Mouse (Mus musculus) spleen, adult 2 months (tissue): ENCODE data around the gene Pnldc1. TPM values are rescaled to one million over a fixed set of nuclear protein-coding genes. Genes with fewer than 3 reads are reported as not detected.

Experiments used
- DNase-seq, 2 experiments: peaks; one replicate each; pipeline versions ENCODE4 v3.0.0 to v3.0.0-alpha.2; 2012 to 2021; ENCODE audit warnings: low spot score in 2 of 2, low read depth in 1 of 2
- H3K27ac ChIP-seq: fragments of 200-500 bp; 2 replicates; pipeline ENCODE4 v1.5.1; 2012; ENCODE audit warnings: low read length, inconsistent platforms; ENCODE audit not compliant: insufficient read depth
- H3K27me3 ChIP-seq: fragments of 200-500 bp; 2 replicates; pipeline ENCODE4 v1.6.1; 2012; ENCODE audit warnings: mild to moderate bottlenecking, moderate library complexity, low read length, inconsistent platforms; ENCODE audit not compliant: control insufficient read depth, insufficient read depth
- H3K36me3 ChIP-seq: fragments of 200-500 bp; 2 replicates; pipeline ENCODE4 v1.6.1; 2012; ENCODE audit warnings: mild to moderate bottlenecking, low read length, inconsistent platforms; ENCODE audit not compliant: control insufficient read depth, insufficient read depth
- H3K4me1 ChIP-seq: fragments of 200-500 bp; 2 replicates; pipeline ENCODE4 v1.6.1; 2011; ENCODE audit warnings: inconsistent platforms; ENCODE audit not compliant: control insufficient read depth, insufficient read depth, insufficient read length
- H3K4me3 ChIP-seq: fragments of 200-500 bp; 2 replicates; pipeline ENCODE4 v1.5.1; 2011; ENCODE audit warnings: mild to moderate bottlenecking, inconsistent platforms; ENCODE audit not compliant: insufficient read depth, insufficient read length; ENCODE audit errors: extremely low read depth
- CTCF ChIP-seq: fragments of 200-500 bp; IDR thresholded peaks from 2 replicates; pipeline ENCODE4 v1.5.1; 2011; ENCODE audit warnings: mild to moderate bottlenecking, inconsistent platforms; ENCODE audit not compliant: insufficient read depth, insufficient read length, insufficient replicate concordance; ENCODE audit errors: extremely low read depth
- POLR2A ChIP-seq: fragments of 200-500 bp; IDR thresholded peaks from 2 replicates; pipeline ENCODE4 v1.6.1; 2011; ENCODE audit warnings: low read depth, low read length, inconsistent platforms
- WGBS: fragments of 180-500 bp; shearing (Covaris S2); methylation state at CpG from one replicate; pipeline ENCODE4 v1.1.7; 2018; 5-methylcytosine and 5-hydroxymethylcytosine counted together
- polyA plus RNA-seq: library from polyadenylated mRNA; depleted of rRNA; stranded (reverse); fragments of >200 nt; gene quantifications from 2 replicates; pipeline ENCODE4 v1.2.3, GENCODE M21; 2012; rRNA removed

Gene Pnldc1
- polyA plus RNA-seq, 1 experiment: 0.32 TPM

DNA sequence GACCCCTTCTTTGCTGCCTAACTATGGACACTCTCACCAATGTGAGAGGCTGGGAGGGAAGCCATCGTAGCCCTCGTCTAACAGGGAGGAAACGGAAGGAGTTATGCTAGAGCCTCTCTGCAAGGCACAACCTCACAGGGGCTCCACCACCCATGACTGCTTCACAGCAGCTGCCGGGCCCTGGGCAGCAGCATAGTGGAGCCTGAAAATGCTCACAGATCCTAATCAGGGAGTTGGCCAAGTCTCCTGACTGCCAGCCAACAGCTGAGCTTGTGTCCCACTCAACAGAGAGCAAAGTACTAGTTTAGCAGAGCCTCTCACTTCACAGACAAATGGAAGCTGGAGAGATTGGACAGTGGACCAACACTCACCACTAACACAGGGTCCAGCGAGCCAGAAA is 63.6 kb downstream of the Pnldc1 start:
- Histone ChIP-seq H3K27me3 (no peaks in the 10 kb centered on the region), H3K36me3 (no peaks in the 10 kb centered on the region), H3K4me1 (no peaks in the 10 kb centered on the region), H3K27ac (no peak overlapping the region), H3K4me3 (no peak overlapping the region)
- no peak for TF ChIP-seq POLR2A
- no peak for TF ChIP-seq CTCF
- WGBS: 82% methylated on average over 5 of the region's 5 CpGs
- DNase-seq: no peak

DNA sequence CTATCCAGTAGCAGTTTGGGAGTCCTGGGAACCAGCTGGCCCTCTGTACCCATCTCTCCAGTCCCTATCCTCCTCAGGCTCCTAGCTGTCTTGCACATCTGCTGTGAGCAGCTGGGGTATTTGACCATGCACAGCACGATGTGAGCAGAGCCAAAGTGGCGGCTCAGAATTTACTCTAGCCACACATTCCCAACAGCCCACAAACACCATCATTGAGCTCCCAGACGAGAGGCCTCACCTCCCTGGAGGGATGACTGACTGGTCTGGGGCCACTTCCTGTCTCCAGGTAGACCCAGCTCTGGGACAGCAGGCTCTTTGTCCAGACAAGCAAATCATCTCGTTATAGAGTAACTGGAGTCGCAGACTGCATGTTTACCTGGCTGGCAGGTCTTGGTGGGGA is 64.2 kb downstream of the Pnldc1 start:
- no peaks in the 10 kb centered on the region for H3K27me3 ChIP-seq
- WGBS: 70% methylated on average over 5 of the region's 5 CpGs
- TF ChIP-seq POLR2A (no peak), CTCF (no peak)
- H3K27ac ChIP-seq: no peak overlapping the region
- no peaks in the 10 kb centered on the region for H3K4me1 ChIP-seq
- no peaks in the 10 kb centered on the region for H3K36me3 ChIP-seq
- no peak for DNase-seq
- no peak overlapping the region for H3K4me3 ChIP-seq

DNA sequence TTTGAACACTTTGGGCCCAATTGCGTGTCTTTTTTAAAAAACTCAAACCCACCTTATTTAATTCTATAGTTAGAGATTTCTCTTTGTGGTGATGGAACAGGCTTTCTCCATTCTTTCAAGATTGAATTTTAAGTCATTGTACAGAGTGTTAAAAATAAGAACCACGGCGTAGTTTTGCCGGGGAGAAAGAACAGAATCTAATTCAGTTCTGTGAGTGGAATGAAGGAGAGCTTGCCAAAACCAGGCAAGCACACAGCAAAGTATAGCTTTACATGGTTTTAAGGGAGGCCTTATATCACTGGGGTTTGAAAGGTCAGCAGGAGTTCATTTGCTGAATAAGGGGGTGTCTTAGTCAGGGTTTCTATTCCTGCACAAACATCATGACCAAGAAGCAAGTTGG is 65.5 kb downstream of the Pnldc1 start:
- DNase-seq: no peak
- no peaks in the 10 kb centered on the region for H3K4me1 ChIP-seq
- TF ChIP-seq CTCF (no peak), POLR2A (no peak)
- no peak overlapping the region for H3K4me3 ChIP-seq
- no peak overlapping the region for H3K27ac ChIP-seq
- H3K36me3 ChIP-seq: no peaks in the 10 kb centered on the region
- H3K27me3 ChIP-seq: no peaks in the 10 kb centered on the region
- WGBS: 91% methylated on average over 4 of the region's 4 CpGs

DNA sequence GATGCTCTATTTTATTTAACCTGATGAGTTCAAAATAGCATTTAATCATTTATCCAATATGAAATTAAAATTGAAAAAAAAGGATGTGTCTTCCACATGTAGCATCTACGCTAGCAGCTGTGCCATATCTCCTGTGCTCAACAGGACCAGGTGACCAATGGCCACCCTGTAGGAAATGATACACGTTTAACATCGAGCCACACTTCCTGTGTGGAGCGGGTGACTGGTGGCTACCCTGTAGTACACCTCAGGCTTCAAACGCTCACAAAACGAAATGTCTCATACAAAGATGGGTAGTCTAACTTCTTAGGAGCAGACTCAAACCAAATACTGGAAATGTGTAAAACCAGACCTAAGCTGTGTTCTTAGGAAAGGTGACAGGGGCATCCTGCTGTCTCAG is 66.2 kb downstream of the Pnldc1 start:
- H3K27me3 ChIP-seq: no peaks in the 10 kb centered on the region
- H3K4me1 ChIP-seq: no peaks in the 10 kb centered on the region
- 27% methylated on average over 6 of the region's 6 CpGs for WGBS
- no peak overlapping the region for H3K4me3 ChIP-seq
- no peaks in the 10 kb centered on the region for H3K36me3 ChIP-seq
- no peak for TF ChIP-seq CTCF
- TF ChIP-seq POLR2A: no peak
- DNase-seq: no peak
- no peak overlapping the region for H3K27ac ChIP-seq

DNA sequence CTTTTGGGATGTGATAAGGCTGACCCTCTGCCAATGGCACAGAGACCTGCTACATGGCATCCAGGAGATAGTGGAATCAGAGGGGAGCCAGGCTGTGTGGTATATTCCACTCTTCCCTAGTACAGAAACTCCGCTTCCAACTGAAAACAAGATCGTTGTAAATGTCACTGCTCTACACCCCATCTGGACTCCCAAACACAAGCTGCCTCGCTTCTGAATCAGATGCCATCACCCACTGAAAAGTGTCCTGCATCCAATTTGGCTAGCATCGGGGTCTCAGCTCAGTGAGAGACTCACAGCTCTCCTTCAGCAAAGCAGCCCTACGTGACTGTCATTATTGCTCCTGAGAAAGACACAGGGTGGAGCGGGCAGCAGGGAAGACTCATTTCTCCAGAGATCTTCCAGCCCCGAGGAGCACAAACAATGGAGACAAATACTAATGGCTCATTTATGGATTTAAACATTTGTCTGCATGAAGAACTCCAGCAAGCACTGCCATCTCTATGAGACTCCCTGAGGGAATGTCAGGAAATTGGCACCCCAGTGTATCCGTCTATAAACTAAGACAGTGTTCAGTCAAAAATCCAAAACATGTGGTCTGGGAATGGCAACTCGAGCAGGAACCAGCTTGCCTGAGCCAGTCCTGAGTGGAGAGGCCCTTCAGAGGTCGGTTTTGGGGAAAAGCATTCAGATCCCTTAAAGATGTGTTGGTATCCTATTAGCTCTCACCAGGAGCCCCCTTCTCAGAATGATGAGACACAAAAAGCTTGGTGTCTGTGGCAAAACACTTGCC is 70.4 kb downstream of the Pnldc1 start:
- Histone ChIP-seq H3K36me3 (no peaks in the 10 kb centered on the region), H3K4me3 (no peak overlapping the region), H3K27me3 (no peaks in the 10 kb centered on the region), H3K27ac (no peak overlapping the region), H3K4me1 (no peaks in the 10 kb centered on the region)
- no peak for DNase-seq
- TF ChIP-seq CTCF (no peak), POLR2A (no peak)
- WGBS: 79% methylated on average over 10 of the region's 10 CpGs

Other genes with a start within 250 kb of the Pnldc1 start
- 0.04 TPM in 2 replicates for gene Slc22a1, start 234.4 kb downstream of the Pnldc1 start, polyA plus RNA-seq
- gene Igf2r, start 140.6 kb downstream of the Pnldc1 start, polyA plus RNA-seq: 7.2 and 9.7 TPM in 2 replicates
- gene Mas1, start 42.1 kb downstream of the Pnldc1 start, polyA plus RNA-seq: not detected in 2 replicates
- not detected in 2 replicates for gene Mrgprh, start 34.2 kb downstream of the Pnldc1 start, polyA plus RNA-seq
- 29.9 and 32.9 TPM in 2 replicates for gene Tcp1, start 5.5 kb upstream of the Pnldc1 start, polyA plus RNA-seq
- gene Mrpl18, start 6.1 kb upstream of the Pnldc1 start, polyA plus RNA-seq: 19.9 and 22.3 TPM in 2 replicates
- gene Acat3, start 30.4 kb upstream of the Pnldc1 start, polyA plus RNA-seq: 0.07 TPM in 1 of 2 replicates, not detected in the other
- gene Acat2, start 50.5 kb upstream of the Pnldc1 start, polyA plus RNA-seq: 3.5 and 4.6 TPM in 2 replicates
- 11.7 TPM in 2 replicates for gene Wtap, start 83.9 kb upstream of the Pnldc1 start, polyA plus RNA-seq
- 98.9 and 191 TPM in 2 replicates for gene Sod2, start 96.6 kb upstream of the Pnldc1 start, polyA plus RNA-seq
- 0.41 and 0.62 TPM in 2 replicates for gene Gpr31b, start 142.1 kb upstream of the Pnldc1 start, polyA plus RNA-seq
- gene Tcp10b, start 150.9 kb upstream of the Pnldc1 start, polyA plus RNA-seq: not detected in 2 replicates
- gene Unc93a, start 221.6 kb upstream of the Pnldc1 start, polyA plus RNA-seq: 0.05 TPM in 1 of 2 replicates, not detected in the other